Mouse (Mus musculus): ENCODE results near the gene Eif4g3.

GRCm38 (mm10) chr4:138119740-138120139 lies 126.9 kb downstream of the Eif4g3 start:
- no peak for TF ChIP-seq EP300 (IDR thresholded peaks at IDR 0.05; ENCODE audit: low read depth)
- peak; percentile 49 for TF ChIP-seq CTCF (IDR thresholded peaks at IDR 0.05; ENCODE audit: low read depth)
